Mouse (Mus musculus): ENCODE results near the gene Rfx8.
"Not testable (repeated sequence)": the region's sequence is repeated elsewhere in the genome, so short reads cannot be mapped to it uniquely, and the experiment has no call there.

The Rfx8 gene

DNA sequence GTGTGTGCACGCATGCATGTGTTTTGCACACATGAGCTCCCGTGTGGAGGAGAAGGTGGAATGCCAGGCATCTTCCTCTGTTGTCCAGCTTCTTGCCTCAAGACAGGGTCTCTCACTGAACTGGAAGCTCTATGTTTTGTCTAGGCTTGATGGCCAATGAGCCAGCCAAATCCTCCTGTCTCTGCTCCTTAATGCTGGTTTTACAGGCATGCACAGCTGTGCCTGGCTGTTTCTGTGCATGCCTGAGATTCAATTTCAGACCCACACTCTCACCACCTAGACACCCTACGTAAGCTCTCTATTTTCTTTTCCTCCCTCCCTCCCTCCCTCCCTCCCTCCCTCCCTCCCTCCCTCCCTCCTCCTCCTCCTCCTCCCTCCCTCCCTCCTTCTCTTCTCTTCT, 28.8 kb downstream of the Rfx8 start:
- no peak for DNase-seq (ENCODE audit: low read depth)

DNA sequence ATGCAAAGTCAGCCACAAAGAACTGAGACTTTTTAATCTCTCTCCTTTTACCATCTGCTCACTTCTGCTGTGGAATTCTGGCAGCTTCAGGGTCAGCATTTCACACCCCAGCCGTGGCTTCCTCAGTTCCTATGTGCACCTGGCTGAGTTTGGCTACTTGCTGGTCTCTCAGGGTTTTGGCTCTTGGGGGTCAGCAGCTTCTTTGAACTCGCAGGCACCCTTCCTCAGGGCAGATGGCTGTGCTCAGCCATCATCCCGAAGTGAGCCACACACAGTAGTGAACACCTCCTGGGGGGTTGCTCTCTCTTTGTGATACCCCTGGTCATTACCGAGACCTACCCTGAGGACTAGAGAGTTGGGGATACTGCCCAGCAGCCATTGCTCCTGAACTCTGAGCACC, 29.7 kb downstream of the Rfx8 start:
- DNase-seq (ENCODE audit: low read depth): no peak

DNA sequence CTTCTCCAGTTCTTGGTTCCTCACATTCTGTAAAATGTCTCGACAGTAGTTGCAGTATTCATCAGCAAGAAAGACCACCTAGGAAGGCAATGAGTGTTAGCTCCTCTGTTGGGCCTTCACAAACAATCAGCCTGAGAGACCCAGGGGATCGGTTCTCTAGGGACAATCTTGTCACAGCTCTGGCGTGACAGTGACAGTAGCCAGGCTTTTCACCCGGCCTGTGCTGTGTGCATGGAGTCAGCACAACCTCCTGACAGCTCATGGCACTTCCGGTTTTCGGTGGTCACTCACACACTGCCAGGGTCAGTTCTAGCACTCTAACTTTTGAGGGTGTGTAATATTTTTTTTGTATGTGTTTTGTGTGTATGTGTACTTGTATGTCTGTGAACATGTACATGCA, 32.2 kb downstream of the Rfx8 start:
- DNase-seq (ENCODE audit: low read depth): no peak

DNA sequence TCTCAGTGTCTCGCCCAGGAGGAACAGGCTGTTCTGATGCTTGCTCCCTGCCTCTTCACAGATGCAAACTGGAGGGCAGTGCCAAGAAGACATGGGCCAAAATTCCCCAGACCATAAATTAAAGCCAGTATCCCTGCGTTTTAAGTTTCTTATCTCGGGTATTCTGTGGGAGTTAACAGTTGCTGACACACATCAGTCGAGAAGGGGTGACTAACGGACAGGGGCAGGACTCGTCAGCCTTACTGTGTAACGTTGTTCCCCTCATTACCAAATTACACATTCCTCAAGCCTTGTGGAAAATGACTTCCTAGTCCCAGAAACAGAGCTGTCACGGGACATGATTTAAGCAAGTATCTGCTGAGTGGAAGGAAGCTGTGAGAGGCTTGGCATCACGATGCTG, 33.5 kb downstream of the Rfx8 start:
- DNase-seq (ENCODE audit: low read depth): peak; percentile 71

DNA sequence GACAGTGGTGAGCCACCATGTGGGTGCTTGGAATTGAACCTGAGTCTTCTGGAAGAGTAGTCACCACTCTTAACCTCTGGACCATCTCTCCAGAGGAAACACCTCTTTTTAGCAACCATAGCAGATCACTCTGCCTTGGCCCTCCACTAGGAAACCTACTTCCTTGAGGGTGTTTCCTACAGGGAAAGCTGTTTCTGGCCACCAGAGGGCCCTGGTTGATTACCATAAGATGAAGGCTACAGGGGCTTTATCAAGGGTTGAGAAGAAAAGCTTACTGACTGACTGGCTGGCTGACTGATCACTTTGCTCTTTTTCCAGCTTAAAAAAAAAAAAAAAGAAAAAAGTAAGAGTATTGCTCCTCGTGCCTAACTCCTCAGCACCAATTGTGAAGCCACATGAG, 35.0 kb downstream of the Rfx8 start:
- peak; percentile 92 for DNase-seq (ENCODE audit: low read depth)

DNA sequence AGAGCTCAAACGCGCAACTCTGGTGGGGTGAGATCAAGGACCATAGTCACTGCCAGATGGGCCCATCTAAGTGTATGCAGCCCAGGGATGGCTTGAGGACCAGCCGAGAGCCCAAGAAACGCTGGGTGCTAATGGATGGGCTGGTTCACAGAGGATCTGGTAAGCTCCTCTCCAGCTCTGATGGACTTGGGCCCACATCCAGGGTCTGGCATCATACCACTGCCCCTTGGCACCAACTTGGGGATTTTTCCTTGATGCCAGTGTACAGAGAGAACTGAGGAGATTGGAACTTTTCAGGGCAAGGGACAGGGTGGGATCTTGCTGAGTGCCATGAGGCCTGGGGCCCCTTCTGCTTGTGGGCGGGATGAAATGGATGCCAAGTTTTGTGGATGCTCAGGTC, 39.2 kb downstream of the Rfx8 start:
- DNase-seq (ENCODE audit: low read depth): no peak

DNA sequence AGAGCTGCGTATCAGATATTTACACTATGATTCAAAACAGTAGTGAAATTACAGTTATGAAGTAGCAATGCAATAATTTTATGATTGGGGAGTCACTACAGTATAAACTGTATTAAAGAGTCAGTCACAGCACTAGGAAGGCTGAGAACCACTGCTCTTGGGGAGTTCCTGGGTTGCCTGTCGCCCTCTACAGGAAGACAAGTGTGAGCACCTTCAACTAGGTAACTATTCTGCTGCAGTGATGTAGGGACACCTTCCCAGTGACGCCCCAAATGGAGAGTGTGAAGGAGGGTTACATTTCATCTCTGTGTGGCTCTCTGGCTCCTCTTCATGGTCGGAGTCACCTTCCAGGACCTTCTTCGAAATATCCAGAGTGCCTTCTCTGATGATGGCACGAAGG, 40.3 kb downstream of the Rfx8 start:
- DNase-seq (ENCODE audit: low read depth): peak; percentile 45

DNA sequence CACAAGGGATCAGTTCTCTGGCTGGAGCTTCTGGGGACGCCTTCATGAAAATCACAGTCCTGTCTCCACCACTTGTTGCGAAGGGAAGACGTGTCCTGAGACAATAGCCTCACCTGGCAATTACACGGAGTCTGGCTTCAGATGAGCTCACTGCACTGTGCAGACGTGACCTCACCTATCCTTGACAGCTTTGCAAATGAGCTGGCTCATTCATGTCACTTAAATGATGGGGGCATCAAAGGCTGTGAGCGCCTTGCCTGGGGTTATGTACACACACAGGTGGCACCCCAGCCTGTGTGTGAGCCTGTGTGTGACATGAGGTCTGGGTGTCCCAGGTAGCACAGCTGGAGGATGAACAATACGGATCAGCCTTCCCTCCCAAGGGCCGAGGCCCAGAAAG, 41.9 kb downstream of the Rfx8 start:
- DNase-seq (ENCODE audit: low read depth): no peak

DNA sequence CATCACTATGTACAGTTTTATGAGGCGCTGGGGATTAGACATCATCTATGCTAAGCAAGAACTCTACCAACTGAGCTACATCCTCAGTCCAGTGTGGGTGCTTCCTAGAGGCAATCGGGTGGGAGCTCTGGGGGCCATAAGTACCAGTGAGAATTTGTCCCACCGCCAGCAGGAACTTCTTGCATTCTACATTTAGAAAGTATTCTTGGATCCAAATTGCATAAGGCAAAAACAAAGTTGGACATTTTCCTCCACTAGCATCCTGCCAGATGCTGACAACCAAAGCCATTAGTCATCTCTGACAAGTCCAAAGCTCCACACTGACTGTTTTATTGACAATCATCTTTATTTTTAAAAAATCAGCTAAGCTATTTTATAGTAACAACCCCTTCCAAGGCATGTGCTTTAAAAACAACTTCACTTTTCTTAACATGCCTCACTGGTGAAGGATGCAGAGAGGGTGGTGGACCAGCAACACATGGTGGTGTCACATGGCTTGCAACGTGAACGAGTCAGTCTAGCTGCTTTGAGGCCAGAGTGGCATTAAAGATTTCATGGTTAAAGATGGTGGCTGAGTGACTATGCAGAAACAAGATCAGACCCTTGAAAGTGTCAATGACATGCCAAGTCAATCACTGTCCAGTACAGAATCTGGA, 44.4 kb downstream of the Rfx8 start:
- peak; percentile 87 for DNase-seq (ENCODE audit: low read depth)

DNA sequence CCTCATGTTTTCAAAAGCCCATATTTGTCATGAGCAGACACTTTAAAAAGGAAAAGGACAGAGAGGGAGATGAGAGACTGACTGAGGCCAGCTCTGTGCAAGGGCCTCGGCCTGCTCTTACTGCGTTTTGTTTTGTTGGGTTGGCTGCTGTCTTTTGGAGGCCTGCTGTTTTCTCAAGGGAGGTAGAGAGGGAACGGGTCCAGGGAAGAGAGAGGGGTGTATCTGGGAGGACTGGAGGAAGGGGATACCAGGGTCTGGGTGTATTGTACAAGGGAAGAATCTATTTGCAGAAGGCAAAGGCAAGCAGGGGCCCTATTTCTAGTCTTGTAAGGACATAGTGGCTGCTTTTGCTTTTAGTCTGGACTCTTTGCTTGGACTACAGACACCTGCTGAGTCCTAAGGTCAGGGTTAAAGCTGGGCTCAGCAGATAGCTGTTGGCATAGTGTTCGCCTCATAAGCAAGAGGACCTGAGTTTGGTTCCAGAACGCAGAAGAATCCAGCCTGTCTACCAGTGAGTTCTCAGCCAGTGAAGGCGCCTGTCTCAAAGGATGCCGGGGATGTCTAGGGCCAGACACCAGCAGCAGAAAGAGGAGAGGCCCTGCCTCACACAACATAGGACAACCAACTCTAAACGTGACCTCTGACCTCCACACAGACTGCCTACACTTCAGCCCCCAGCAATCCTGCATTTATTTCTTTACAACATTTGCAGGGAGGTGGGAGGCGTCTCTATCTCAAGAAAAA, 48.3 kb downstream of the Rfx8 start:
- DNase-seq (ENCODE audit: low read depth): no peak

DNA sequence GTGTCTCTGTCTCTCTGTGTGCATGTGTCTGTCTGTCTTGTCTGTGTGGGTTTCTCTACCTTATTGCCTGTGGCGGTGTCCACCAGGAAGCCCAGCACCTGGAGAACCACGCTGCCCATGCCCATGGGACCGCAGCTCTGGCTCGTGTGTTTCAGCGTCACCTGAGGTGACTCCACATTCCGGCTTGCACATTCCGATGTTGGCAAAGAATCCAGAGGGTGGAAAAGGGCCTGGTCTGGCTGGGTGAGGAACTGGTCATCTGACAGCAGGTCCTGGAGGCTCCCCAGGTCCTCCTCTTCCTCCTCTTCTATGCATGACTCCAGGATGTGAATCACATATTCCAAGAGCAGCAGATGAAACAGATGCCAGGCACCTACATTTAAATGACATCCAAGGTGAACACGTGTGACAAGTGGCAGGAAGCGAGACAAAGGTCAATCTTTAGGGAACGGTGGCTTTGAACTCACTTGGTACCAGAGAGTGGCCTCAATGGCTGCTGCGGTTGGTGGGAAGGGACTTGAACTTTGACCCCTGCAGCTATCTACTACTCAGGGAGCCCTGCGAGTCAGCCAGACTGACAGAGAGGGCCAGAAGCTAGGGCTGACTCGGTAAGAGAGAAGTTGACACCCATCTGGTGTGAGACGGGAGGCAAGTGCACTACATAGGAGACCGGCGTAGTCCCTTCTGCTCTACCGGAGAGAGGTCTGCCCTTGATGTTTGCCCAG, 50.4 kb downstream of the Rfx8 start:
- no peak for DNase-seq (ENCODE audit: low read depth)

DNA sequence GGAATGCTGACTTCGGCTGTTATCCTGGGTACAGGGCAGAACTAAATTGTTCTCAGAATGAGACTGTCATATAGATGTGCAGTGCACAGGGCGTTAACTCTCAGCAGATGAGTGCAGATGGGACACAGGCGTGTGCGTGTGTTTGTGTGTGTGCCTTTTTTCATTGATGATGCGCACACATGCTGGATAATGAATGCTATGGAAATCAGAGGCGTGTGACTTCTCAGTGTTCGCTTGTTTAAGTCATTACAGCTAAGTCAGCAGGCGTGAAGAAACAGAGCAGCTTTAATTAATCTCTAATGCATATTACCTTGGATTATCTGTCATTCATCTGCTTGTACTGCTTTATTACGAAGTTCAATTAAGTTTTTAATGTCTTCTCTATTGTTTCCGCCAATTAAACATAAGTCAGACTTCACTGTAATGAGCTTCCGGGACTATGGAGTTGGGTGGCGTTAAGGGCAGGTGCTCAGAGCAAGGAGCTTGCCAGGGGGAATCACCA, 54.0 kb downstream of the Rfx8 start:
- DNase-seq (ENCODE audit: low read depth): no peak

DNA sequence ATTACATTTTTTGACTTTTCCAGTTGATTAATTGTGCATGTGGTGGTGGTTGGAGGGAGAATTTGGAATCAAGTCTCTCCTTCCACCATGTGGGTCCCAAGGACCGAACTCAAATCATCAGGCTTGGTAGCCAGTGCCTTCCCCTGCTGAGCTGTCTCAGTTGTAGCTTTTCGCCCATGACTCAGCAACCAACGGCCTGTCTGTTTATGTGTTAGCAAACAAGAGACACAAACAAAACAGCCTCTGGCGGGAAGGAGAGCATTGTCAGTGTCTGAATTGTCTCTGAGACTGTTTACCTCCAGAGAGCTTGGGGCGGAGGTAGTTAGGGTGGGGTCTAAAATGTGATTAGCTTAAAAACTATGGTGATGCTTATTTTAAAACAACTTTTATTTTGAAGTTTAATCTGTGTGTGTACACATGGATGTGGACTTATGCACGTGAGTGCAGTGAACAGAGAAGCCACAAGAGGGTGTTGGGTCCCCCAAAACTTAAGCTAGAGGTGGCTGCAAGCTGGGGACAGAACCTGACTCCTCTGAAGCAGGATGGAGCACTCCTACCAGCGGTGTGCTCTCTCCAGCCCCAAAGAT, 56.7 kb downstream of the Rfx8 start:
- DNase-seq (ENCODE audit: low read depth): no peak

DNA sequence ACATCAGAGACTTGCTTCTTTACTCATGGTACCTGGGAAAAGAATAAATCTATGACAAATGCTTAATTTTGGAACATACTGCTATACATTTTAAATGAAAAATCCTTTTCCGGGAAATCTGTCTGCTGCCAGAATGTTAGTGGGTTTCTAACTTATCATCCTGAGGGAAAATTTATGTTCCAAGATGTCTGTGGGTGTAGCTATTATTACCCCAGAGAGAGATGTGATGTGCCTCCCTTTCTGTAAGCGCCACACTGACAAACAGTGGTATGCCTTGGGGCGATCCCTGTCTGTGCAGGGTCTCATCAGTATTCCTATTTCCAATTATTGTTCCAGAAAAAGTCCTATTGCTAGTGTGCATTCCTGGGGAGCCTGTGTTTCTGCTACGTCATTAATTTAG, 57.7 kb downstream of the Rfx8 start:
- DNase-seq (ENCODE audit: low read depth): no peak

DNA sequence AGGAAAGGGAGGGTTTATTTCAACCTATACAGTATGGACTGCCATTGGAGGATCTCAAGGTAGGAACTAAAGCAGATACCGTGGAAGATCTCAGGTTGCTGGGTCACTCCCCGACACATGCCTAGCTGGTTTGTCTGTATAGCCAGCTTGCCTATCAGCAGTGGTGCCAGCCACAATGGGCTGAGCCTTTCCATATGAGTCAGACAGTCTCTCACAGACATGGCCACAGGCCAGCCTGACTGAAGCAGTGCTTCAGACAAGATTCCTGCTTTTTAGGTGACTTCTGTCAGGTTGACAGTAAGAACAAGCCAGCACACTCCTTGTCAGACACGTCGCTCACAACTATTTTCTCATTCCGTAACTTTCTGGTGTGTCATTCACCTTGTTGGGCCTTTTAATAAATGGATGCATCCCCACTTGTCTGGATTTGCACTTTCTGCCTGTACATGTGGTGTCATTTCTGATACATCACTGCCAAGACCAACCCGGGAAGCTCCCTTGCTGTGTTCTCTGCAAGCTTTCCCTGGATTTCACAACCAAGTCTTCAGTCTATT, 63.7 kb downstream of the Rfx8 start:
- peak; percentile 78 for DNase-seq (ENCODE audit: low read depth)

DNA sequence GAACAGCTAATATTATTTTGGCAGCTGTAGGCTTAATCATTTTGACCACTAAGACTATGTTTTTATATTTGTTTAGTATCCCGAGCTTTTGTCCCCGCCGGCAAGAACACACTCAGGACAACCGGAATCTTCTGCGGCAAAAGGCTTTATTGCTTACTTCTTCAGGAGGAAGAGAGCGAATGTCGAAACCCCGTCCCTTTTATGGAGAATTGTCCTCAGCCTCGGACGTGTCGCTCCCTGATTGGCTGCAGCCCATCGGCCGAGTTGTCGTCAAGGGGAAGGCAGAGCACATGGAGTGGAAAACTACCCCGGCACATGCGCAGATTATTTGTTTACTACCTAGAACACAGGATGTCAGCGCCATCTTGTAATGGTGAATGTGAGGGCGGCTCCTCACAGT, 65.9 kb downstream of the Rfx8 start:
- DNase-seq (ENCODE audit: low read depth): not testable (repeated sequence)

DNA sequence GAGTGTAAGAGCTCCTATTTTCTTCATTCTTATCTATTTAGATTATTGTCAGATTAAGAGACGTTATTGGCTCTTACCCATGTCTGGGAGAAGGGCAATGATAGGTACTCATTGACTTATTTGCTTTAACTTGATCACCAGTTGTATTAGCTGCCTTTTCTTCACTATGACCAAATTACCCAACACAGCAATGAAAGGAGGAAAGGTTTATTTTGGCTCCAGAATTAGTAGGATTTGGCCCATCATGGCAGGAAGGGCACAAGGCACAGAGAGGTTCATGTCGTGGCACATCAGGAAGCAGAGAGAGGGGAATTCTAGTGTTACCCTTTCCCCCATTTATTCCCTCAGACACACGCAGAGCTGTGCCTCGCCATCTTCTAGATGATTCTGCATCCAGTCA, 67.8 kb downstream of the Rfx8 start:
- DNase-seq (ENCODE audit: low read depth): no peak

DNA sequence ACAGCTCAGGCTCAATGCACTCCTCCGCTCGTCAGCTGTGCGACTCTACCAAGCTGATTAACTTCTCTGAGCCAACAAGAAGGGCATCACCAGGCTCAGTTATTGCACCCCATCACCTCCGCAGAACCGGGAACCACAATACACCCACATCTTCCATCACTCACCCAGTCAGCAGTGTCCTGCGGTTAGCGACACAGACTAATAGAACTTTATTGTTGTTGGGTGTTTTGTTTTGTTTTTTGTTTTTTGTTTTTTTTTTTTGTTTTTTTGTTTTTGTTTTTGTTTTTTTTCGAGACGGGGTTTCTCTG, 69.6 kb downstream of the Rfx8 start, which contains the start of gene Creg2:
Creg2 (minus strand) TSS at position 234 of the 308 bp plus-strand sequence.
- no peak for DNase-seq (ENCODE audit: low read depth)

DNA sequence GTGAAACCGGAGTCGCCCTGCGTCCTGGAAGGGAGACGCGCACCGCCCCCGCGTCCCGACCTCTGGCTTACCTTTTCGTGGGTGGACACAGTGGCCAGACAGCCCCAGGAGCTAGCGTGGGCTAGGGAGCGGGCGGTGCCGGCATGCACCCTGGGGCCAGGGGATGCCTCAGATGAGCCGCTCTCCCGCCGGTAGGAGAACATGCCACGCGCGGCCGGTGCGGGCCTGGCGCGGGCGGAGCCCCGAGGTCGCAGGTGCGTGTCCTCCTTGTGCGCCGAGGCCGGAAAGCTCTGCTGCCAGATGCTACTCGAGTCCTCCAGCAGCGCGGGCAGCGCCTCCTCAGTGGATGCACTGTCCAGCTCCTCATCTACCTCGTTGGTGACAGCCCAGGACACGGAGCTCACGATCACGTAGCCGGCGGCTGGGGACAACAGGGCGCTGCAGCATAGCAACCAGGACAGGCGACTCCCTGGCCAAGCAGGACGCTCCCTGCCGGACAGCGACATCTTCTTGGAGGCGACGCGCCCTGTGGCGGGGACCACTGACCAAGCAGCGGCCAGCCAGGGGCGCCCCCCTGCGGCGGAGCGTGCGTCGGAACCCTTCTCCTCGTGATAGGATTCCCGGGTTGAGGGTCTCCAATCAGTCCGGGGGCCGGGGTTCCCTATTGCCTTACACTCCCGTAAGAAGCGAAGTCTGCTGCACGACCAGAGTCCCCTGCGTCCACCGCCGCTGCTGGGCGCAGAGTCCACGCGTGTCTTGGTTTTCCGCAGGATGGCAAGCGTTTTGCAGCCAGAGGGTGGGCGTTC, 70.2 kb downstream of the Rfx8 start:
- no peak for DNase-seq (ENCODE audit: low read depth)

DNA sequence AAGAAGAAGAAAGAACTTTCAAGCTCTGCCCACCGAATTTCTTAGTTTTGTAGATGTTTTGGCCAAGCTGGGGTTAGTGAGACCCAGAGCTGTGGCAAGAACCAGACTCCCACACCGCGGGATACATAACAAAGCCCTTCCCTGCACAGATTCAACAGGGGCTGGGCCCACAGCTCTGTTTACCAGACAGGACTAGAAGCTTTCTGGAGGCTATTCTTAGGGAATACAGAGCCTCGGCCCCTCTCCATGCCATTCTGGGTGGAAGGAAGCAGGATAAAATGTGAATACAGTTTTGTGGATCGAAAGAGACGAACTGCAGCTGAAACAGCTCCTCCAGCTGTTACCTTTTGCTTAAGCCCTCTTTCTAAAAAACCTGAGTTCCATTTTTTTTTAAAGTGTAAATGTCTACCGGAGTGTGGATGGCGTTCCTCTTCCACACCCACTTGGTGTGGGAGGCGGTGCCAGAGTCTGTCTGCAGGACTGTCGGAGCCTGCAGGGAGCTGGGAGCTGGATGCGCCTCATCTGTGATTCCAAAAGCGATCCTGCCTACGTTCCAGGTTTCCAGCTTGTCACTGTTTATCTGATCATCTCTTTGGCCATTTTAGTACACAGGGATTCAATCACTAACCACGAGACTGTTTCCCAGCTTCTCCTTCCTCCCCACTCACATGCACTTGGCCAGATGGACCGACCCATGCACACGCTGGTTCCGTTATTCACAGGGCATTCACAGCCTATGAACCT, 70.9 kb downstream of the Rfx8 start:
- DNase-seq (ENCODE audit: low read depth): no peak

DNA sequence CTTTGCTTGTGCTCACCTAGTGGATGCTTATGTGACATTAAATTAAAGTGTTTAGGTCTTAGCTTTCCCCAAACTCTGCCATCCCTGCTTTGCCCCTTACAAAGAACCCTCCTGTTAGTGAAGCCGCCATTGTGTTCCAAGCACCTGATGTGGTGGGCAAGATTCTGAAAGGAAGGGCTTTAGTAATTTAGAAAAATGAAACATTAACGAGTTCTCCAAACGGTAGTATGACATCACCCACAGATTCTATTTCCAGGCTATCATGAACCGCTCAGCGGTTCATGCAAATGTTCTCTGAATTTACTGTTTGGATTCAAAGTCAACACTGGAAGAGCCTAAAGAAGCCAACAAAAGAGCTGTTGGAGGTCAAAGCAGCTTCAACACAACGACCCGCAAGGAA, 72.2 kb downstream of the Rfx8 start:
- DNase-seq (ENCODE audit: low read depth): no peak

All from NIH3T3 (cell line).